Mouse (Mus musculus): ENCODE measurements at regions not wholly inside any gene's neighbourhood (a gene's known extent, or its start where the extent isn't known, plus 50 kb on each side); places are given as distances from the start of the nearest gene placed in this dataset.

DNA sequence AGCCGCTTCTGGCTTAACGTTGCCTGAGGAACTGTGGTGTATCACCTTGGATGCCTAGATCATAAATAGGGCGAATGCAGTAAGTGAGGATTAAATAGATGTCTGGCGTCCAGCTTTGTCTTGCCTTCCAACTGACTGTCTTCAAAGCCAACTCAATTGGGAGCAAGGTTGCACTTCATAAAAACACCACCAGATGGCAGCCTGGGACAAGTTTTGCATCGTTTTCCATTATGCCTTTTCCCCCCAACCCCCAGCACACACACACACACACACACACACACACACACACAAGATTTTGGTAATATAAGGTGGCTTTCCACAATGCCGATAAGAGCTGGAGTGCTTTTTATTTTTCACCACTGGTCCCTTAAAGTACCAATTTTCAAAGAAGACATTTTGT, 209.3 kb downstream of the Mtrr start:
- DNase-seq, result peak; percentile 14

All from kidney, postnatal 10 days (tissue).